Mouse (Mus musculus): Measurements from ENCODE around the gene Pnrc1.
"Not testable (repeated sequence)": the region's sequence is repeated elsewhere in the genome, so short reads cannot be mapped to it uniquely, and the experiment has no call there.

Gene Pnrc1

DNA sequence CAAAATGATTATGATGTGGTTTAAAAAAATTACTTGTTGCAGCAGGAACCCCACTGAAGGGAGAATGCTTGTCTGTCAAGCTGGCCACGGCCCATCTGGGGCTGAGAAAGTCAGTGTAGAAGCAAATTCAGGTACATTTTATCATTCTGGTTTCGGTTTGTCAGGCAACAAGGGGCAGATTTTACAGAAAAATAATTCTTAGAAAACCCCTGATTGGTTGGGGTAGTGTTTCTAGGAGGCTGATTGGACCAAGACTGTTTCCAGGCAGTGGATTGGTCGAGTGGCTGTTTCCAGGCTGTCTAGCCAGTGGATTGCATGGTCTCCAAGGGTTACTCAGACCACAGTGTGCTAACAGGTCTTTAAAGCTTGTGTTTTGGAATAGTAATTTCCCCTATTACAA lies at the start of gene Pnrc1:
Pnrc1 (minus strand) TSS at position 162 of the 400 bp plus-strand sequence.
- DNase-seq (ENCODE audit: low spot score in 2 of 2) = no peak

DNA sequence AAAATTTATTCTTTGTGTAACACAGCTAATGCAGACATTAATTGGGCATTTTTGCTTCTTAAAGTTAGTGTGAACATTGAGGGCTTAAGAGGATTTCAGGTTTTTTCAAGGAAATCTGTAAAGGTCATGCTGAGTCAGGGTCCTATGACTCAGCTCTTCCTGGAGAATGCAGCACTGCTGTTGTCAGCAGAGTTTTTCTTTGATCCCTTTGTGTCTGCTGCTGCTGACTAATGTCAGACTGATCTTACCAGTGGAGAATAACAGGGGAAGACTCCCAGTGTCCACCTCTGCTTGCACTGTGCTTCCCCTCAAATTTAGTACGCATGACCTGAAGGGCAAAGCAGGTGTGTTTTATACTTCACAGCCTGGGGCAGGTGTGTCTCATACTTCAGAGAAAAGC lies 48.0 kb upstream of the Pnrc1 start:
- DNase-seq (ENCODE audit: low spot score in 2 of 2) = no peak

DNA sequence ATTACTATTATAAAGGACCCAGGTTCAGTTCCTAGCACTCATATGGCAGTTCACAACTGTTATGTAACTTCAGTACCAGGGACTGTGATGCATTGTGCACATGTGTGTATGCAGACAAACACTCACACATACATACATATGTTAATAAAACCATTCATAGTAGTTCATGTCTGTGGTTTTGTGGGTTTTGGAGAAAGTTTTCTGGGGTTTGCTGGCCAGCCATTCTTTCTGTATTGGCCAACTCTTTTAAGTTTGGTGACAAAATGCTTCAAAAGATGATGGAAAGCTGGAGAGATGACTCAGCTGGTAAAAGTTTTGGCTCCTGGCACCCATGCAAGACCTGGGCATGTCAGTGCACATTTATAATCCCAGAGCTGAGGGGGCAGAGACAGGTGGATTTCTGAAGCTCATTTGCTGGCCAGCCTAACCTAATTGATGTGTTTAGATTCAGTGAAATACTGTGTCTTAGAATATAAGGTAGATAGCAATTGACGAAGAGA lies 43.0 kb upstream of the Pnrc1 start:
- DNase-seq (ENCODE audit: low spot score in 2 of 2) = no peak

DNA sequence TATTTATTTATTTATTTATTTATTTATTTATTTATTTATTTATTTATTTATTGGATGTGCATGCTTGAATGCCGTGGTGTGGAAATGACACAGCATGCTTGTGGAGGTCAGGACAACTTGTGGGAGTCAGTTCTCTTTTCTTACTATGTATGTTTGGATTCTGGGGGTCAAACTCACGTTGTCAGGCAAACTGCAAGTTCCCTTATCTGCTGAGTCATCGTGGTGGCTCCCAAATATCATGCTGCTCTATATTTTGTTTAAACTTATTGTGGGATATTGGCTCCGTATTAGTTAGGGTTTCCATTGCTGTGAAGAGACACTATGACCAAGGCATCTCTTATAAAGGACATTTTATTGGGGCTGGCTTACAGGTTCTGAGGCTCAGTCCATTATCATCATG lies 41.2 kb upstream of the Pnrc1 start:
- no peak for DNase-seq (ENCODE audit: low spot score in 2 of 2)

DNA sequence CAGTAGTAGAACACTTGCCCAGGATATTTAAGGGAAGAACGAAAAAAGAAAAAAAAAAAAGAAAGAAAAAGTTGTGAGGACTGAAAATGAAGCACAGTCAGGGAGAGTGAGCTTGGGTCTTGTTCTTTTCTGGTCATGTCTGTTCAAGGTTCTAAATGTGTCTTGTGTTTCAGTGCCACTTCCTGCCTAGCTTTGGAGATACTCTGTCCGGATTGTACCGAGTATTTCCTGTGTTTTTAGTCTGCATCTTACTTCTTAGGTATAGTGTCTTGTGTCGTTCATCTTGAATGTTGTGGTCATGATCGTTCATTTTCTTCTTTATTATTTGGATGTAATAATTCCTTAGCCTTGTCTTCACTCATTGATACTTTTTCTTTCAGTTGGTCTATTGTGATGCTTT lies 25.9 kb upstream of the Pnrc1 start:
- no peak for DNase-seq (ENCODE audit: low spot score in 2 of 2)

DNA sequence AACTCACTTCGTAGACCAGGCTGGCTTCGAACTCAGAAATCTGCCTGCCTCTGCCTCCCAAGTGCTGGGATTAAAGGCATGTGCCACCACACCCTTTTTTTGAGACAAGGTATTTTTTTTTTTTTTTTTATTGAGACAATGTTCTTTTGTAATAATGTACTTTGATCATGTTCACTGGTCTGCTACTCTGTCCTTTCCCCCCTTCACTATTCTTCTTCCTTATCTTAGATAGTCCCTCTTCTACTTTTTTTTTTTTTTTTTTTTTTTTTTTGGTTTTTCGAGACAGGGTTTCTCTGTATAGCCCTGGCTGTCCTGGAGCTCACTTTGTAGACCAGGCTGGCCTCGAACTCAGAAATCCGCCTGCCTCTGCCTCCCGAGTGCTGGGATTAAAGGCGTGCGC lies 24.2 kb upstream of the Pnrc1 start:
- DNase-seq (ENCODE audit: low spot score in 2 of 2) = not testable (repeated sequence)

DNA sequence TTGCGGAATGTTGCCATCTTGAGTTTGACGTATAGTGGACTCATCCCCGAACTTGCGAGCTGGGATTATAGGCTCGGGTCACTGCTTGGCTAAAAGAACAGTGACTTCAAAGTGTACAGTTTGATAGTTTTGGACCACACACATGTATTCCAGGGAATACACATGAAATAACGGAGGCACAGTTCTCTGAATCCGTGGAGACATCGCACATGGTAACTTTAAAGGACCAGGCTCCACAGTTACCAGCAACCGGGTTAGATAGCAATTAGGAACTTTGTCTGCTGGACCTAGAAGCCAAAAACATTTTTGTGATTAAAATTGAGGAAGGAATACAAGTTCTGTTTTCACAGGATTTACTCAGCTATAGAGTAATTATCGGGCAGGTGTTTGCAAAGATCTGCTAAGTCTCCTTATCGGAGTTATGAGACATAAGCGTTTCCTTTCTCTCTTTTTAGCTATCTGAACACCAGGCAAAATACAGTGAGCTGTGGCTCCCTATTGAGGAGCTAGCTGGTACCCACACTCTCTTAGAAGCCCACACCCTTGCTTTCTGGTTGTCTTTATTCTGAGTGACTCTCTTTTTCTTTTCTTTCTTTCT lies 21.0 kb upstream of the Pnrc1 start:
- no peak for DNase-seq (ENCODE audit: low spot score in 2 of 2)

DNA sequence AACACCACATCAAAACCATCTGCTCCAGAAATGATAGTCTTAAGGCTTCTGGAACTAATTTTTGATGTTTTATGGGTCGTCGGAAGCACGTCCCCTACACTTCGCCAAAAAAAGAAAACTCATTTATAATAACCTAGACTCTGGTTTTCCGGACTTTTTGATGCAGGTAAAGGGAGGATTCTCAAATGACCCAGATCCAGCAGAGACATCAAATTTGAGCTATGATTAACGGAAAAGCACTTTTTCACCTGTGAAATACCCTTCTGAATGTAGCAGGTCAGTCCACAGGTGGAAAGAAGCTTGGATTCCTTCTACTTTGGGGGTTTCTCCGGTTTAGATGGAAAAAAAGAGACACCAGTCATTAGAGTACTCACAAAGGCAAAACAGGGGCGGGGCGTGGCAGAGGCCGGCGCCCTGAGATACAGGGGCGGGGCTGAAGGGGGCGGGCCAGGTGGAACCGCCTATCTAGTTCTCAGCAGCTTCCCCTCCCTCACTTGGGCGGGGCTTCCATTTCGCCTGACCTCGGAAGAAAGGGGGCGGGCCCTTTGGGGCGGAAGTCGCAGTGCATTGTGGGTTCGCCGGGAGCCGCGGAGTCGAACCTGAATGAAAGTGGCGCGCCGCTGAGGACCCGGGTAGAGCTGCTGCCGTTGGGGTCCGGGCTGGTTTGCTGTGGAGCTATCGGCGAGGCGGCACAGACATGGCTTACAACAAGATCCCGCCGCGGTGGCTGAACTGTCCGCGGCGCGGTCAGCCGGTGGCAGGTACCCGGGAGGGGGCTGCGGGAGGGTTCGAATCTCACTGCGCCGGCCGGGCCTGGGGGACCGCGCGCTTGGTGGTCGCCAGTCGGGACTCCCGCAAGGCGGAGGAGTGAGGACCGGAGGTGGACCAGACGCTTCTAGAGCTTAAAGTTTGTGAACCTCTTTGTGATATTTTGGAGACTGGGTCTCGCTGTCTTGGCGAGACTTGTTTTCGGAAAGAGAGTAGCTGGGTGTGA lies 20.1 kb upstream of the Pnrc1 start, which contains the start of gene Rngtt:
Rngtt (plus strand) TSS at position 548 of the 994 bp plus-strand sequence.
- DNase-seq (ENCODE audit: low spot score in 2 of 2) = peak; percentile 98 to 99

DNA sequence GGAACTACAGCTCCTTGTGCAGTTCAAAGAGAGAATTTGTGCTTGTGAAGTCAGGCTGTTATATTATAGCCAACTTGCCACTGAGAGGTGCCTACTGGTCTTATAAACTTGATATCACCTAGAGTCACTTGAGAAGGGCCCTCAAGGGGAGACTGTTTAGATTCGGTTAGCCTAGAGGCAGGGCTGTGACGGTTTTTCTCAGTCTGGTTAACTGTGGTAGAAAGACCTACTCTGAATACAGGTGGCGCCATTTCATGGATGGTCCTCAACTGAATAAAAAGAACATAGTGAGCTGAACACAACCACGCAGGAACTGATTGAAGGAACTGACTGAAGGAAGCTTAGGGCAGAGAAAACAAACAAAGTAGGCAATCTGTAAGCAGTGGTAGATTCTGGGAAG lies 17.2 kb upstream of the Pnrc1 start:
- DNase-seq (ENCODE audit: low spot score in 2 of 2) = no peak

DNA sequence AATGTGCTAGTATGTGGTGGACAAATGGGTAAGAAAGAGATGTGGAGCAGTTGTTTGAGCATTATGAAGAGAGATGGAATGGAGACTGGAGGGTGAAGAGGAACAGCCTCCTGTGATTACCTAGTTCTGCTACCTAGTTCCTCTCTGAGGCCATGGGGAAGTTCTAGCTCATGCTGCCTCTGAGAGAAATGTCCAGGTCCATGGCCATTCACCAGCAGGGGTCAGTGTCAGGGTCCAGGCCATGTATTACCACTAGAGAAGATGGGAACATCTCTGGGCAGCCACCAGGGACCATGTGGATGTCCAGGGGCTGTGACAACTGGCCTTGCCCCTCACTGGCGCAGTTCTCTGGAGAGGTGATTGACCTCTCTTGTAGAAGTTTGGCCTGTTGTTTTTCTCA lies 13.1 kb upstream of the Pnrc1 start:
- DNase-seq (ENCODE audit: low spot score in 2 of 2) = no peak

DNA sequence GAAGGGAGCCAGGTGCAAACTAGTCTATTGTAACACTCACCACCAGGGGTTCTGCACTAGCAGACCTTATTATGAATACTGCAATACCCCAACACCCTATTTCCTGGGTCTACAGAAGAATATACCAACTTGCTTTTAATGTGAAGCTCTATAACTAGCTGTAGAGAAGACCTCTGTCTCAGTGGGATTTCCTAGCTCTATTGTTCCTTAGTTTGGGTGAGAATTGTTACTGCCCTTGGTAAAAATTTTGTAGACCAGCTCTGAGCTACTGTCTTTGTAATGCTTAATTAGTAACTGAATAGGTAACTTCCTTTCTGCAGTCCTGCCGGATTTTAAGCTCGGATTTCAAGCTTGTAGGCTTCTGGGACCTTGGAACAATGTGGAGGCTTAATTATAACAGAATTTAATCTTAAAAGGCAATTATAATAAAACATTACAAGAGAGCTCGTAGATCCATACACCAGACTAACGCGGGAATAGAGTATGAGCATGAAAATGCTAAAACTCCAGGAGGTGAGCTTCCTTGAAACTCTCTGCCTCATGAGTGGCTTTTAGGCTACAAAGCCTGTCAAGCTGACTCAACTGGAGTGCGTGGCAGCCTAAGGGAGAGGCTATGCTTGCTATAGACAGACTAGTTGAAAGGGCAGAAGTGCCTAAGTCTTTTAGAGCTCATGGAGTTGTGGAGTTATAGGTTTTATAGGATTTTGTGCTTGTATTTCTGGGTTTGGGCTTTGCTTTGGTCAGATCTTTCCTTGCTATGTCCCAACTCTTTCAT lies 11.1 kb upstream of the Pnrc1 start:
- not testable (repeated sequence) for DNase-seq (ENCODE audit: low spot score in 2 of 2)

DNA sequence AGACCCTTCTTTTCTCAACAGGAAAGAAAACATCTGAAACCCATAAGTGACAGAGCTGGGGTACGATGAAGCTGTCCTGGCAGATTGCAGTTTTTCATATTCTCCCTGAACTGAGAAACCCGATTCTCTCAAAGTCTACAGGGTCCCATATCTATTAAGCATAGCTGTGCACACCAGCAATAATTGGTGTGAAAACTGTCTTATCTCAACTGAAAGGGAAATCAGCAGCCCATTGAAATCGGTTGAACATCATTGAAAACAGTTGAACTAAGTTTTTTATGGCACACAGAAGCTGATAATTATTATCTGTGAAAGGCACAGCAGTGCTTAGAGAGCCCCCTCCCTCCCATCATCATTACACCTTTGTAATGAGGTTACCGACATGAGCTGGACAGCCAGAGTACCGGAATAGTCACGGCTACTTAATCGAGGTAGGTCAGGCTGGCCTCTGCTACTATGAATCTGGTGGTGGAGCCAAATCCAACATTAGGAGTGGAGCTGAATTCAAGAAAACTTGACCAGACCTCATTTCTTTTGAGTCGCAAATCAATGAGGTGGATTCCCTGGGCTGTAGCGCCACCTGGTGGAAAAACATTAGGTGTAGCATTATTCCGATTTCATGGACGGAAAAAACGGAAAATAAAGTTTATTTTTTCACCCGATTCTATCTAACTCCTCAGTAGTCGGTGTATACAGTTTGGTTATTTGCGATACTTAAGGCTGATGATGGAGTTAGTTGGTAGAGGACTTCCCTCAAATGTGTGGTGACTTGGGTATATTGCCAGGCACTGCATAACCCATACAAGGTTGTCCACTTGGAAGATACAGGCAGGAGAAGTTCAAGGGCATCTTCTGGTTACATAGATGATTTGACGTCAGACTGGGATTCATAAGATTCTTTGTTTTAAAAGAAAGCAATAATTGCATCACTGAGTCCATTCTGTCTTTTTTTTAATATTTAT lies 2.7 kb upstream of the Pnrc1 start:
- peak; percentile 68 to 91 for DNase-seq (ENCODE audit: low spot score in 2 of 2)

DNA sequence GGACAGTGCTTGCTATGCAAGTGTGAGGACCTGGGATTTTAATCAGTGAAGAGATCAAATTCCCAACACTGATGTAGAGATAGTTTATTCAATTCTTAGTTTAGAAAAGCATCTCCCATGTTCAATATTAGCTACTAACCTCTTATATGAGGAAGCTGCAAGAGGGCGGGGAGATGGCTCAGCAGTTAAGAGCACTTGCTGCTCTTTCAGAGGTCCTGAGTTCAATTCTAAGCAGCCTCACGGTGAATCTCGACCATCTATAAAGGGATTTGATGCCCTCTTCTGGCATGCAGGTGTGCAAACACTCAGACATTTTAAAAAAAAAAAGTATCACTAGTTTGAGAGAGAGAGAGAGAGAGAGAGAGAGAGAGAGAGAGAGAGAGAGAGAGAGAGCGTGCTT lies 915 bp upstream of the Pnrc1 start:
- DNase-seq (ENCODE audit: low spot score in 2 of 2) = no peak

DNA sequence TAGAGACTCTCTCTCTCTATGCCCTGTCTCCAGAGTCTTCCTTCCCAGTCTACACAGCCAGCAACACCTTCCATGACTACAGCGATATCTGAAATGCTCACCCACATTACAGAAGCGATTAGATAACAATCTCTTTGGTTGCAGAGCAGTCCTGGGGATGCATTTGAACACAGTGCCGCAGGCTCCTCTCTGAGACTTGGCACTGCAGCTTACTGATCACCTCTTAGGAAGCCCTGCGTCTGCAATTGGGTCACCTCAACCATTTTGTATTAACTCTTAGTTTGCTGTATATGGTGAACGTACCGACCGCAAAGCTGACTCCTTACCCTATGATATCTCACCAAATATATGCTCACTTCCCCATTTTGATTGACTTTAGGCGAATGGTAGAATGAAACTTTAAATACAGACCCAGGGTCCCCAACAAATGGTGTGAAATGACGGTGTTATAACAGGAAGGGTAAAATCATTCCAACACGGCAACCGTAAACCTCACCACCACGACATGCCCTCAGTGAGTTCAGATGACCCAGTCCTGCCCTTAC lies 785 bp downstream of the Pnrc1 start:
- no peak for DNase-seq (ENCODE audit: low spot score in 2 of 2)

DNA sequence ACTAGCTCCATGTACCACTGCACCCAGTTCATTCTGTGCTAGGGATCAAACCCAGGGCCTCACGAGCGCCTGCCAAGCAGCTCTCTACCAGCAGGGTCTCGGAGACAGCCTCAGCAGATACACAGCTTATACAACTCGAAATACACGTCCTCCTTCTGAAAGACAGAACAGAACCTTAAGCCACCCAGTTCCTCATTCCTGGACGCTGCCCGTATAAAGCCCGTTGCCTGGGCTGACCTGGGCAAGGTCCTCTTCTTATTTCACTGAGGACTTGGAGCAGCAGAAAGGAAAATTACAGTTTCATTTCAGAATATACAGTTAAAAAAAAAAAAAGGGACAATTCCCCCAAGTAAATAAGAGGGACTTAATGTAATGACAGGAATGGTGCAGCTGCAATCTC lies 4.5 kb downstream of the Pnrc1 start:
- DNase-seq (ENCODE audit: low spot score in 2 of 2) = no peak

DNA sequence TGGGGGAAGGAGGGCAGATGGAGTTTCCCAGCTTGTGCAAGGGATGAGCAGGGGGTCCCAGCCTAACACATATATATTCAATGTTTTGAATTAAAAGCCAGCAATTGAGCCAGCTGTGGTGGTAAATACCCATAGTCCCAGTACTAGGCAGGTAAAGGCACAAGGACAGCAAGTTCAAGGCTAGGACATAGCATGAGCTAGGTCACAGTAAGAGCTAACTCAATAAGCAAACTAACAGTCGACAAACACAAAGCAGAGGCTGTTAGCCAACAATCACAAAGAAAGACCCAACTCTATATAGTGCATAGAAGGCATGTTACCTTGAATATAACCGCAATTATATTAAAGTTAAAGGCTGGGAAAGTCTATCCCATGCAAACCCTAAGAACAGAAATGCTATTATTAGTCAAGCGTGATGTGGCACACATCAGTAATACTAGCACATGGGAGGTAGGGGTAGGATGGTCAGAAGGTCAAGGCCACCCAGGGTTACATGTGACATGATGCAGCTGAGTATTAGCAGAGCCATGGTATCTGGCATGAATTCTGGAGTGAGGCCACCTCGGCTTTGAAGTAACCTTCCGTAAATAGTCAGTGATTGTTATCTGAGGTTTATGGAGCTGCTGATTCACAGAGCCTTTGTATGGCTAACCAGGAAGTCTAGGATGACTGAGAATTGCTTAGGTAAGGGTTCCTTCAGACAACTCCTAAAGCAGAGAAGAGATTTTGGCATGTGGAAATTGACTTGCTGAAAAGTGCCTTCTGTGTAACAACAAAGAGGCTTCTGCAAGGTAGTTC lies 5.7 kb downstream of the Pnrc1 start:
- DNase-seq (ENCODE audit: low spot score in 2 of 2) = no peak

DNA sequence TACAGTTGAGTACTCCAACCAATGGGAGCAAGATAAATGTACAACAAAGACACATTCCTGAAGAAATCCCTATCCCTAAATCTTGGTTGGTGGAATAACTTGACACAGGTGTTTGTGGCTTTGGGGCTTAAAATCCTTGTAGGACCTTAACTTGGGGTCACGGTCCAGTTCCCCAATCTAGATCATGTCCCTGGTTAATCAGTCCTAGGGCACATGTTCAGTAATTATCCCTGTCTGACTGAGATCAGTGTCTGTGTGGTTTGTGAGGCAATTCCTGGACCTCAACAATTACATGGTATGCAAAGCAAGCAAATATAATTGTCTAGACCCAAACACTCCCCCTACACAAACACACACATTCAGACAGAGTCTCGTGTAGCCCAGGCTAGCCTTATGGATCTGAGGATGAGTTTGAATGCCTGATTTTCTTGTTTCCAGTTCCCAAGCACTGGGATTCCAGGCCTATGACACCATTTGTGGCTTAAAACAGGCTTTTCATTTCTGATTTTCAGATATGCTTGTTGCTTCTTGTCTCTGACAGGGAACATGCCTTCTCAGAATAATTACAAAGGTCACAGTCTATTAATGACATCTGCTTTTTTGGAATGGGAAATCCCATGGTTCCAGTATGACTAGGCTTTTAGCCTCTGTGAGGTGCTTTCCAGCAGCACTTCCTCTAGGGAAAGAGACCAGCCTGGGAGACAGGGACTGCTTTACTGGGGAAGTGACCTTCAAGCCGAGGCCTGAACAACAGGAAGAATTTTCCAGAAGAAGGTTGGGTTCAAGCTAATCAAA lies 7.9 kb downstream of the Pnrc1 start:
- DNase-seq (ENCODE audit: low spot score in 2 of 2) = no peak

DNA sequence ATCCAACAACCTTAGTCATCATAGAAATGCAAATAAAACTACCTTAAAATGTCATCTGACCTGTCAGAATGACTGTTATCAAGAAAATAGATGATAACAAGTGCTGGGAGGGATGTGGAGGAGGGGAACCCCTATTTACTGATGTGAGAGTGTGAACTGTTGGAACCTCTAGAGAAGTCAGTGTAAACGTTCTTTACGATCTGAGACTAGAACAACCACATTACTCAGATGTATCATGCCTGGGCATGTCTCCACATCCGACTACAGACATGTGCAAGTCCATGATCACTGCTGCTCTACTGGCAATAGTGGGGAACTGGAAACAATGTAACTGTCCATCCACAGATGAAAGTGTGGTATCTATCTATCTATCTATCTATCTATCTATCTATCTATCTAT lies 16.5 kb downstream of the Pnrc1 start:
- no peak for DNase-seq (ENCODE audit: low spot score in 2 of 2)
